Mouse (Mus musculus): Measurements from ENCODE around the gene Pgr. TPM values are rescaled to one million over a fixed set of nuclear protein-coding genes. Genes with fewer than 3 reads are reported as not detected.

Pgr gene
- 1.5 and 1.6 TPM in 2 replicates for polyA plus RNA-seq (2012; rRNA removed)

GRCm38 (mm10) chr9:8899616-8900202 lies at the start of gene Pgr:
Gene Pgr (plus strand): TSS chr9:8899833.

GRCm38 (mm10) chr9:8971491-8971890 lies 71.9 kb downstream of the Pgr start, which contains the start of gene Gm16485:
Gene Gm16485 (plus strand): TSS chr9:8971791.

Other genes with a start within 250 kb of the Pgr start
- 1.6 and 1.7 TPM in 2 replicates for gene Gm16485, start 72.0 kb downstream of the Pgr start, polyA plus RNA-seq (2012; rRNA removed)

All from central nervous system, embryonic 18 days (tissue).